Mouse (Mus musculus): ENCODE measurements around the gene Patl1.

- no peak for TF ChIP-seq POLR2A (IDR thresholded peaks at IDR 0.05; ENCODE audit: extremely low read depth, insufficient read depth, low read length)
- no peak for TF ChIP-seq CTCF (IDR thresholded peaks at IDR 0.05; ENCODE audit: low read depth, low read length)
Observed at GRCm38 (mm10) chr19:11926380-11926779, 14.2 kb downstream of the Patl1 start.
